Mouse (Mus musculus) heart, postnatal 25 days (tissue): ENCODE results near the gene Ado. TPM values are rescaled to one million over a fixed set of nuclear protein-coding genes. Genes with fewer than 3 reads are reported as not detected.

Experiments
- DNase-seq: peaks from one replicate; pipeline ENCODE4 v3.0.0; 2022; ENCODE audit warnings: low spot score
- intact Hi-C: fragments of 180-260 bp; cut with DNase I; formaldehyde crosslinking; loops from one replicate; pipeline ENCODE4 v1.15.1; 2025
- total RNA-seq, 2 experiments: library from RNA; stranded (reverse); gene quantifications; 2 replicates each; pipeline ENCODE4 v1.2.3; 2021

The Ado gene
- 10 to 100 TPM; 17.5 to 18.7 TPM for total RNA-seq

DNA sequence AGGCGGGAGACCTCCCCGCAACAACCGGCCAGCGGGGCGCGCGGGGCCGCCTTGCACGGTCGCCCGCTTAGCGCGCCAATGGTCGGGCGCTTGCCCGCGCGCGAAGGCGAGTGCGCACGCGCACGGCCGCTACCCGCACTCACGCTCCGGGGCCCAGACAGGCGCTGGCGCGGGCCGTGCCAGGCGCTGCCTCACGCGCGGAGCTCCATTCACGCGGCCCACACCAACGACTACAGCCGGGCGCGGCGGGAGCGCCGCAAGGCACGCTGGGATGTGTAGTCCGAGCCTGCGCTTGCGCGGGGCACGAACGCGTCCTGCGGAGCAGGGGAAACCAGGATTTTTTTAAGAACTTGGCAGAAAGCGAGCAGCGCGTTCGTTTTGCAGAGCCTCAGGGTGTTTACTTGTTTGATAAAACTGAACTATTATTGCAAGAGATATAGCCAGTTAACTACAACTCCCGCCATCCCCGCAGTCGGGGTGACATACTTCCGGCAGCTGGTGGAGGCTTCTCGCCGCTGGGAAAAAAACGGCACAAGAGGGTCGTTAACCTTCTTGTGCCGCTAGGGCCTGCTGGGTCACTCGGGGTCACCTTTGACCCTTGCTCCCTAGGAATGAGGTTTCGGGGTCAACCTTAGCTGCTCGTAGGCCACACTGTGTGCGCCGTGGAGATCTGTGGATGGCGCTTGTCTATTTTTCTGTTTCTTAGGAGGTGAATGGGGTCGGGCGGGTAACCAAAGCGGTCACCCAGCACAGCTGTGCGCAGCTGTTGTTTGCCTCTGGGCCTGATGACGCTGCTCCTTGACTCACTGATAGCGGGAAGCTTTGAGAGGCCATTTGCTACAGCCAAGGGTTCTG, at the start of gene Ado:
Gene Ado (minus strand): TSS at position 79 of the 855 bp plus-strand sequence.
- intact Hi-C loops: no loop called here
- DNase-seq: peak; percentile 81

- no peak for DNase-seq
- intact Hi-C loops: no loop called here
These were observed 46.5 kb upstream of the Ado start for GRCm38 (mm10) chr10:67595278-67595677.

DNA sequence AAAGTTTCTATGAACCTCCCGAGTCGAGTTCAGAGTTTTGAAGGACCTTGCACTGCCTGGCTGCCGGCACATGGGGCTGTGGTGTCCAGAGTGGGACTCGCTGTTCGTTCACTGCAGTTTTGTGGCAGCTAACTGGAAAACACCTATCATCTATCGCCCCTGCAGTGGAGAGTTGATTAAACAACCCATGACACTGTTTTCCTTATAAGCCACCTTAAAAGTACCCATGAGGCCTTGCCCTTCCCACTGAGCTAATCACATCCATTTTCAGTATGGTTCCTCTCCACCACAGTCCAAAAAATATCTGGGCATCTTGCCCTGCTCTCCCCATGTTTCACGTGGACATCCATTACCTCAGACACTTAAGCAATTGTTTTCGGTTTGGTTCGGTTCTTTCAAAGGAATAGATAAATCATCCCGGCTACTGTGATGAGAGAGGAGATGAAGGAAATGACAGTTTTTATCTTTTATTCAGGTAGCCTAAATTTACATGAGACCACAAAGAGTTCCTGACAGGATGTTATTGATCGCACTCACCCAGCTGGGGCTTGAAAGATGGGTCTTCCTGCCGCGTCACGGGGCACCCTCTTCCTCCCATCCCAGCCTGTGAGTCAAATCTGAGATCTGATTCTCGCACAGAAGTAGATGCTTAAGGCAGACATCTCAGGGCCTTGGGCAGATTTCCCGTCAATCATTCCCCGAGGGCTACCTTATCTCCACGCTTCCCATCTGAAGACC, 37.3 kb upstream of the Ado start:
- no peak for DNase-seq
- intact Hi-C loops: no loop called here

GRCm38 (mm10) chr10:67581698-67582285, 33.0 kb upstream of the Ado start:
- no peak for DNase-seq
- intact Hi-C loops: no loop called here

GRCm38 (mm10) chr10:67579830-67580229, 31.1 kb upstream of the Ado start:
- intact Hi-C loops: no loop called here
- no peak for DNase-seq

DNA sequence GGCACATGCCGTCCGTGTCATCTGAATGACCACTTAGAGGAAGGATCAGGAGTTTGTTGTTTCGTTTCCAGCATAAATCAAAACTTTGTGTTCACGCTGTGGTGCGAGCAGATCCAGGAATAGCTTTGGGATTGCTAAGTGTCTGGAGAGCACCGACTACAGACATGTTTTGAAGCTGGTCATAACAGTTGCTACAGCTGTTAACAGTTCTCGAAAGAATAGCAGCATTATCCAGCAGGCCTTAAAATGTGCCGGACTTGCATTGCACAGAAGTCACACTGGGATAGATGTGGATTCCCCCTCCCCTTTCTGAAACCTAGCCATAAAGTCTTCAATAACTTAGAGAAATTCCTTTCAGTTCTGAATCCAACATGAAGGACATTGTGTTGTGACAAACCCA, 24.6 kb upstream of the Ado start:
- intact Hi-C loops: no loop called here
- no peak for DNase-seq

DNA sequence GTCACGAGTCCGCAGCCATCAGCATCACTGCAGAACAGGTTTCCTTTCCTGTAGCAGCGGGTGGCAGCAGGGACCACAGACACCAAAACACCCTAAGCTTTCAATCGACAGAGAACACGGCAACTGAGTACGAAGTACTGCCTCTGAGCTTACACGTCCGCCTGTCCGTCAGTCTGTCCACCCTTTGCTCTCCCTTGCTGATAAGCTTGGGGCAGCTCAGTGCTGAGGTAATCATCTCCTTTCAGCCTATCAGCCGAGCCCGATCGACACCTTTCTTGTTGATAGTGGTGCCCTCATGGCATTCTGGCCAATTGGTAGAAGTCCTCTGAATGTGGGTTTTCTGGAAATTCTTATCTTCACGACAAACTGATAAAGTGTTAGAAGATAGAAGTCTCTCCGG, 22.7 kb upstream of the Ado start:
- intact Hi-C loops: no loop called here
- no peak for DNase-seq

- intact Hi-C loops: no loop called here
- no peak for DNase-seq
These were observed 20.8 kb upstream of the Ado start for GRCm38 (mm10) chr10:67569539-67569938.

- intact Hi-C loops: no loop called here
- no peak for DNase-seq
These were observed 17.3 kb upstream of the Ado start for GRCm38 (mm10) chr10:67566104-67566503.

DNA sequence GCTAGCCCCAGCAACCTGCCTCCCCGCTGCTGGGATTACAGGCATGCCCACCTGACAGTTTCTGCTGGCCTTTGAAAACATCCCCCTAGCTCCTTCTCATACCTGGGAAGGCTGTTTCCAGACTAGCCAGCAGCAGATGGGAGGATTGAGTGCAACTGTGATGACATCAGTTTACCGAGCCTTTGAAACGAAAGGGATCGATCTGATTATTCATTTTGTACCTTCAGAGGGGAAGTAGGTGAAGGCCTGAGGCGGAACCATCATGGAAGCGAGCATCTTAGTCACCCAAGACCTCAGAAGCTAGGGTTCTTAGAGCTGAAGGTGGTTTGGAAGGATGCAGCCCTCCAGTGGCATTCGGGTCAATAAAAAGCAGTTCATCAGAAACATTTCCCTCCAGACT, 15.8 kb upstream of the Ado start:
- intact Hi-C loops: no loop called here
- no peak for DNase-seq

GRCm38 (mm10) chr10:67561185-67561584, 12.4 kb upstream of the Ado start:
- intact Hi-C loops: no loop called here
- DNase-seq: no peak

- no peak for DNase-seq
- intact Hi-C loops: no loop called here
These were observed 11.1 kb upstream of the Ado start for GRCm38 (mm10) chr10:67559765-67560394.

DNA sequence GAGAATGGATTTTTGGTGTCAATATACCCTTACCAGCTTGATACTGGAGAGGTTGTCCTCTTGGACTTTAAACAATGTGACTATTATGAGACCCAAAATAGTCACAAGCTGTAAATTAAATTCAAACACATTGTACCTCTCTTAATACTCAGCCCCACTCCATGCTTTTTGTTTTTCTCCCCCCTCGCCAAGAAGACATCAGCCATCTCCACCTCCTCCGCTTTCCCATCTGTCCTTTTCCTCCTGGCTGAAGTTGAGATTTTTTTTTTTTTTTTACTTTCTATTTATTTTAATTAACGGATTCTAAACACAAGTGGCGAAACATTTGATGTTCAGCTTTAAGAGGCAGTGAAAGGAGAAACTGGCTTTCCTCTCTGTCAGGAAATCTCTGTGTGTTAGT, 9.3 kb upstream of the Ado start:
- intact Hi-C loops: no loop called here
- DNase-seq: no peak

DNA sequence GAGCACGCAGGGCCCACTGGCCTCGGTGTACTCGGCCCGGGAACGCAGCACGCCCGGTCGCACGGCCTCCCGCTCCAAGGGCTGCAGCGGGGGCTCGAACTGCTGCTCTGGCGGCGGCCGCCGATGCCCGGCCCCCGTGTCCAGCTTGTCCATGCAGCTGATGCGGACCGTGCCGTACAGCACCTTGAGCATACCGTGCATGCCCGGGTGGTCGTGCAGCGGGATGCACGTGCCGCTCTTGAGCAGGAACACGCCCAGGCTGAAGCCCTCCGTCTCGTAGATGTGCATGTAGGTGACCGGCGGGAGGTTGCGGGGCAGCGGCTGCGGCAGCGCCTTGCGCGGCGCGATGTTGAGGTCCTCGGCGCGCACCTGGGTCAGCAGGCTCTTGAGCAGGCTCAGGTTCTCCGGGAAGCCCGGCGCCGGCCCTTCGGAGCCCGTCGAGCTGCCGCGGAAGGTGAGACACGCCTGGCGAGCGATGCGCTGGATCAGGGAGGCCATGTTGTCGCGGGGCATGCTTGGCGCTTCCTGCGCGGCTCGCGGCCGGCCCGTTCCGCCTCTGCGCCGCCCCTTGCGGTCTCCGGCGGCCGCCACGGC, 397 bp downstream of the Ado start:
- DNase-seq: peak; percentile 29
- intact Hi-C loops: no loop called here

DNA sequence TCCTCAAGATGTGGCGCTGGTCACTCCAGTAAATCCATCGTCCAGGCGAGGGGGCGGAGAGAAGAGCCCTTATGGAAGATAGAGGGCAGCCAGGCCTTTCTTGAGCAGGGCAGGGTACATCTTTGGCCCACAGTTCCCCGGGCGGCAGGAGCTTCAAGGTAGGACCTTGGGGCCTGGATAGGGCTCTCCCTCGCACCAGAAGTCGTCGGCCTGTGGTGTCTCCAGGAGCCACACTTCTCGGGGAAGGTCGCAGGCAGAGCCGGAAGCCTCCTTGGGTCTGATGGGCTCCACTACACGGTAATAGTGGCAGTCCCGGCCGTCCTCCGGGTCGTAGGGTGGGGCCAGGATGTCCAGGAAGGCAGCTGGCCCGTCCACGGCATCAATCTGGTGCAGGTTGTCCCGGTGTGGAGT, 900 bp downstream of the Ado start:
- no peak for DNase-seq
- intact Hi-C loops: loop anchor here (1.0 kb wide), 1 partner anchor 10 kb away; no protein-coding TSS in a partner anchor

GRCm38 (mm10) chr10:67540591-67540990, 8.2 kb downstream of the Ado start:
- intact Hi-C loops: no loop called here
- no peak for DNase-seq

- intact Hi-C loops: loop anchor here (5.0 to 10.0 kb wide), 3 partner anchors 108 to 445 kb away; no protein-coding TSS in a partner anchor
- DNase-seq: no peak
These were observed 9.4 kb downstream of the Ado start for GRCm38 (mm10) chr10:67539401-67539730.

- no peak for DNase-seq
- intact Hi-C loops: loop anchor here (1.0 to 10.0 kb wide), 4 partner anchors 9 to 446 kb away; no protein-coding TSS in a partner anchor
These were observed 10.0 kb downstream of the Ado start for GRCm38 (mm10) chr10:67538585-67539400.

- intact Hi-C loops: loop anchor here (1.0 to 10.0 kb wide), 4 partner anchors 9 to 447 kb away; no protein-coding TSS in a partner anchor
- DNase-seq: no peak
These were observed 10.6 kb downstream of the Ado start for GRCm38 (mm10) chr10:67538106-67538505.
